Mouse (Mus musculus) G1E (cell line): ENCODE results near the gene Adk.

Experiments used
- CTCF ChIP-seq: IDR thresholded peaks from 2 replicates; pipeline ENCODE4 v1.5.1; 2012; ENCODE audit warnings: low read depth, low read length, inconsistent platforms, mixed read lengths
- TAL1 ChIP-seq: conservative IDR thresholded peaks from 2 replicates; pipeline ENCODE4 v1.6.1; 2012; ENCODE audit warnings: low read depth, low read length, inconsistent platforms, mixed read lengths

- TF ChIP-seq CTCF (no peak), TAL1 (no peak)
These were observed 347.1 kb downstream of the Adk start for GRCm38 (mm10) chr14:21399506-21399905.
